Mouse (Mus musculus): ENCODE data around the gene Plcb4.

DNA sequence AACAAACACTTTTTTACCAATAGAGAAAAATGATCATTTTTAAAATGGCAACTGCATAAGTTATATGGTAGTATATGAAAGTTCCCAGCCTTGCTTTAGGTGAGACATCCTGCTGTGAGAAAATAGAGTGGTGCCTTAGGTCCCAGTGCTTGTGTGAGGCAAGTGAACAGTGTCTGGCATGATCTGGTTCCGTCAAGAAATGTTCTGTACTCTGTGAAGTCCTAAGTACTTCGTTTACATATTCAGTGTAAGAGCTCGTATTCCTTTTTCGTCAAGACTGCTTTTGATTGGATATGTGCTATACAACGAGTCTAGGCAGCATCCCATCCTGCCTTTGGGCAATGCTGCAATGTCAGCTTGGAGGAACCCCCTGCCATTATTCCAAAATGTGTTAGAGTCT is 342.1 kb downstream of the Plcb4 start:
- TF ChIP-seq ZC3H11A (IDR thresholded peaks at IDR 0.05; ENCODE audit: borderline replicate concordance, low read depth, low read length) (no peak), HCFC1 (IDR thresholded peaks at IDR 0.05; ENCODE audit: borderline replicate concordance, insufficient read depth, low read length) (no peak)
